Mouse (Mus musculus): ENCODE data around the gene Ppp1r1b. TPM values are rescaled to one million over a fixed set of nuclear protein-coding genes. Genes with fewer than 3 reads are reported as not detected.

Ppp1r1b gene
- polyA plus RNA-seq, 1 experiment from 2014 or later: 91.7 TPM

- H3K4me2 ChIP-seq (ENCODE audit: low read depth, low read length): no peak overlapping the region
- ATAC-seq: no peak
- no peaks in the 10 kb centered on the region for H3K36me3 ChIP-seq (ENCODE audit: control insufficient read depth, insufficient read depth, low read length)
- H3K4me3 ChIP-seq (ENCODE audit: low read length): no peak overlapping the region
- no peaks in the 10 kb centered on the region for H3K9me3 ChIP-seq (ENCODE audit: control insufficient read depth, low read length)
- H3K27ac ChIP-seq (ENCODE audit: low read length): no peak overlapping the region
- WGBS: 65% methylated on average over 14 of the region's 14 CpGs
- H3K27me3 ChIP-seq (replicated peaks; ENCODE audit: control insufficient read depth, insufficient read depth, low read length): peaks cover 16% of the 10 kb centered on the region
- H3K9ac ChIP-seq (ENCODE audit: low read depth, low read length): 0 out of 2 replicates have a peak overlapping the region, but pooled peaks have one; percentile 2
- H3K4me1 ChIP-seq (ENCODE audit: control insufficient read depth, insufficient read depth, low read length): peaks cover 48% of the 10 kb centered on the region
These were observed 6.2 kb downstream of the Ppp1r1b start for GRCm38 (mm10) chr11:98354445-98354844.

GRCm38 (mm10) chr11:98355732-98356299 is 7.6 kb downstream of the Ppp1r1b start:
- ATAC-seq: no peak
- Histone ChIP-seq H3K27me3 (replicated peaks; ENCODE audit: control insufficient read depth, insufficient read depth, low read length) (peaks cover 6% of the 10 kb centered on the region; the same call in 1 of the 2 replicates), H3K4me2 (ENCODE audit: low read depth, low read length) (no peak overlapping the region), H3K9me3 (ENCODE audit: control insufficient read depth, low read length) (no peaks in the 10 kb centered on the region), H3K27ac (ENCODE audit: low read length) (peak overlapping the region; percentile 33; the same call in 1 of the 2 replicates), H3K9ac (ENCODE audit: low read depth, low read length) (no peak overlapping the region), H3K36me3 (ENCODE audit: control insufficient read depth, insufficient read depth, low read length) (no peaks in the 10 kb centered on the region), H3K4me1 (ENCODE audit: control insufficient read depth, insufficient read depth, low read length) (peaks cover 55% of the 10 kb centered on the region), H3K4me3 (ENCODE audit: low read length) (no peak overlapping the region)
- 15% methylated on average over 6 of the region's 6 CpGs for WGBS

GRCm38 (mm10) chr11:98356625-98357394 is 8.6 kb downstream of the Ppp1r1b start:
- Histone ChIP-seq H3K9ac (ENCODE audit: low read depth, low read length) (peak overlapping the region; percentile 65; the same call in 1 of the 2 replicates), H3K4me1 (ENCODE audit: control insufficient read depth, insufficient read depth, low read length) (peaks cover 63% of the 10 kb centered on the region), H3K27ac (ENCODE audit: low read length) (peak overlapping the region; percentile 88), H3K4me2 (ENCODE audit: low read depth, low read length) (peak overlapping the region; percentile 87; the same call in 1 of the 2 replicates), H3K4me3 (ENCODE audit: low read length) (no peak overlapping the region), H3K36me3 (ENCODE audit: control insufficient read depth, insufficient read depth, low read length) (no peaks in the 10 kb centered on the region), H3K27me3 (replicated peaks; ENCODE audit: control insufficient read depth, insufficient read depth, low read length) (peaks cover 2% of the 10 kb centered on the region; the same call in 1 of the 2 replicates), H3K9me3 (ENCODE audit: control insufficient read depth, low read length) (no peaks in the 10 kb centered on the region)
- ATAC-seq: no peak
- WGBS: 65% methylated on average over 7 of the region's 7 CpGs

GRCm38 (mm10) chr11:98357396-98358160 is 9.4 kb downstream of the Ppp1r1b start:
- H3K9me3 ChIP-seq (ENCODE audit: control insufficient read depth, low read length): no peaks in the 10 kb centered on the region
- H3K27me3 ChIP-seq (replicated peaks; ENCODE audit: control insufficient read depth, insufficient read depth, low read length): no peaks in the 10 kb centered on the region; the same call in 1 of the 2 replicates
- H3K4me2 ChIP-seq (ENCODE audit: low read depth, low read length): peak overlapping the region; percentile 87
- peak overlapping the region; percentile 88 for H3K27ac ChIP-seq (ENCODE audit: low read length)
- H3K36me3 ChIP-seq (ENCODE audit: control insufficient read depth, insufficient read depth, low read length): no peaks in the 10 kb centered on the region
- H3K9ac ChIP-seq (ENCODE audit: low read depth, low read length): peak overlapping the region; percentile 65
- WGBS: 8% methylated on average over 13 of the region's 13 CpGs
- H3K4me3 ChIP-seq (ENCODE audit: low read length): peak overlapping the region; percentile 75
- peak; percentile 29 for ATAC-seq
- H3K4me1 ChIP-seq (ENCODE audit: control insufficient read depth, insufficient read depth, low read length): peaks cover 57% of the 10 kb centered on the region

- Histone ChIP-seq H3K4me2 (ENCODE audit: low read depth, low read length) (peak within 1 kb of the TSS; percentile 87), H3K9me3 (ENCODE audit: control insufficient read depth, low read length) (no peaks in the 10 kb centered on the region), H3K36me3 (ENCODE audit: control insufficient read depth, insufficient read depth, low read length) (no peaks in the 10 kb centered on the region), H3K27ac (ENCODE audit: low read length) (peak within 1 kb of the TSS; percentile 88), H3K4me1 (ENCODE audit: control insufficient read depth, insufficient read depth, low read length) (peaks cover 57% of the 10 kb centered on the region), H3K4me3 (ENCODE audit: low read length) (peak within 1 kb of the TSS; percentile 75), H3K9ac (ENCODE audit: low read depth, low read length) (peak within 1 kb of the TSS; percentile 88), H3K27me3 (replicated peaks; ENCODE audit: control insufficient read depth, insufficient read depth, low read length) (no peaks in the 10 kb centered on the region; the same call in 1 of the 2 replicates)
- peak; percentile 85 for ATAC-seq
- under 1% methylated on average over 60 of the region's 60 CpGs for WGBS
These were observed 10.2 kb downstream of the Ppp1r1b start, which contains the start of gene Stard3 for GRCm38 (mm10) chr11:98358161-98359083. TSS of gene Stard3 (plus strand) at chr11:98358368.

GRCm38 (mm10) chr11:98360866-98361521 is 12.8 kb downstream of the Ppp1r1b start:
- Histone ChIP-seq H3K4me2 (ENCODE audit: low read depth, low read length) (no peak overlapping the region), H3K36me3 (ENCODE audit: control insufficient read depth, insufficient read depth, low read length) (no peaks in the 10 kb centered on the region), H3K9ac (ENCODE audit: low read depth, low read length) (peak overlapping the region; percentile 15; the same call in 1 of the 2 replicates), H3K27ac (ENCODE audit: low read length) (0 out of 2 replicates have a peak overlapping the region, but pooled peaks have one; percentile 31), H3K9me3 (ENCODE audit: control insufficient read depth, low read length) (no peaks in the 10 kb centered on the region), H3K4me3 (ENCODE audit: low read length) (no peak overlapping the region), H3K4me1 (ENCODE audit: control insufficient read depth, insufficient read depth, low read length) (peaks cover 48% of the 10 kb centered on the region), H3K27me3 (replicated peaks; ENCODE audit: control insufficient read depth, insufficient read depth, low read length) (no peaks in the 10 kb centered on the region)
- WGBS: 58% methylated on average over 9 of the region's 9 CpGs
- no peak for ATAC-seq

- 59% methylated on average over 5 of the region's 5 CpGs for WGBS
- Histone ChIP-seq H3K9me3 (ENCODE audit: control insufficient read depth, low read length) (no peaks in the 10 kb centered on the region), H3K9ac (ENCODE audit: low read depth, low read length) (no peak overlapping the region), H3K36me3 (ENCODE audit: control insufficient read depth, insufficient read depth, low read length) (no peaks in the 10 kb centered on the region), H3K4me3 (ENCODE audit: low read length) (no peak overlapping the region), H3K4me2 (ENCODE audit: low read depth, low read length) (no peak overlapping the region), H3K27ac (ENCODE audit: low read length) (0 out of 2 replicates have a peak overlapping the region, but pooled peaks have one; percentile 15), H3K4me1 (ENCODE audit: control insufficient read depth, insufficient read depth, low read length) (peaks cover 31% of the 10 kb centered on the region), H3K27me3 (replicated peaks; ENCODE audit: control insufficient read depth, insufficient read depth, low read length) (no peaks in the 10 kb centered on the region)
- ATAC-seq: no peak
These were observed 15.6 kb downstream of the Ppp1r1b start for GRCm38 (mm10) chr11:98363817-98364216.

GRCm38 (mm10) chr11:98364410-98364809 is 16.2 kb downstream of the Ppp1r1b start:
- no peaks in the 10 kb centered on the region for H3K27me3 ChIP-seq (replicated peaks; ENCODE audit: control insufficient read depth, insufficient read depth, low read length)
- H3K4me2 ChIP-seq (ENCODE audit: low read depth, low read length): no peak overlapping the region
- no peak overlapping the region for H3K4me3 ChIP-seq (ENCODE audit: low read length)
- 0 out of 2 replicates have a peak overlapping the region, but pooled peaks have one; percentile 15 for H3K27ac ChIP-seq (ENCODE audit: low read length)
- H3K4me1 ChIP-seq (ENCODE audit: control insufficient read depth, insufficient read depth, low read length): peaks cover 25% of the 10 kb centered on the region
- 73% methylated on average over 5 of the region's 5 CpGs for WGBS
- peak; percentile 38; the same call in 1 of the 2 replicates for ATAC-seq
- H3K36me3 ChIP-seq (ENCODE audit: control insufficient read depth, insufficient read depth, low read length): no peaks in the 10 kb centered on the region
- no peak overlapping the region for H3K9ac ChIP-seq (ENCODE audit: low read depth, low read length)
- H3K9me3 ChIP-seq (ENCODE audit: control insufficient read depth, low read length): no peaks in the 10 kb centered on the region

All from intestine, embryonic 16.5 days (tissue).